Mouse (Mus musculus): ENCODE results near the gene Fam78a.

DNA sequence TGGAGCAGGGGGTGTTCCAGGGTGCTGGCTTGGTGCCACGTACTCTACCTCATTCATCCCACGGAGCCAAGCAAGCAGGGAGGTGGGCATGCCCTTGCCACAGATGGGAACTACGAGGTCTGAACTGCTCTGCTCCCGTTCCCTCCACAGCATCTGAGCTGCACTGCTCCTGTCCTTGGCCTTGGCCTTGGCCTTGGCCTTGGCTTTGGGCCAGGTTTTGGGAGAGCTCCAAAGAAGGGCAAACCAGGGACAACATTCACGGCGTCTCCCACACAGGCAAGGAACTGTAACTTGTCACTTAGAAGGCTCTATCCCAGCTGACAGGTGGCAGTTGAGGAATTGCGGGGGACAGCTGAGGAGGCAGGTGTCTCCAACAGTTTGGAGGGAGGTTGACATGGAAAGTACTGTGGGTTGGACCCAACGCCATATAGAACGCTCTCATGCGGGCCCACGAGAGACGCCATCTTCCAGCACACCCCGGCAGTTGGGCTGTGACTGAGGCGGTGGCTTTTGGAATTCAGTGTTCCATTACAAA is 5.4 kb downstream of the Fam78a start:
- TF ChIP-seq CTCF (IDR thresholded peaks at IDR 0.05; ENCODE audit: control insufficient read depth, insufficient read depth, insufficient read length) (no peak), USF1 (IDR thresholded peaks at IDR 0.05; ENCODE audit: low read depth) (no peak), MYOD1 (IDR thresholded peaks at IDR 0.05; ENCODE audit: control insufficient read depth, insufficient read length, low read depth) (no peak)

Data from C2C12 (cell line).